Comparison of ENCODE assay signal across 8 mouse cellular contexts in genomic region chr7:135605002-135605803, GRCm38 (mm10).
DNase-seq lines count a peak whose midpoint lies in the region; ATAC-seq lines count a peak whose summit lies in the region.

No protein-coding gene starts in this region.

- ATAC-seq in liver, embryonic 12.5 days = peak; percentile 52
- ATAC-seq in stomach, embryonic 14.5 days (ENCODE audit: insufficient number of reproducible peaks, insufficient read depth, low FRiP score, low read depth) = peak; percentile 82; the same call in 1 of the 2 replicates

- WGBS in liver, embryonic 12.5 days (ENCODE audit: insufficient replicate concordance) = 41% methylated on average over 15 of the region's 15 CpGs
- 46% methylated on average over 15 of the region's 15 CpGs for WGBS in stomach, embryonic 14.5 days

- H3K4me1 ChIP-seq in liver, embryonic 12.5 days = peaks cover 92% of the 10 kb centered on the region
- H3K4me1 ChIP-seq in stomach, embryonic 14.5 days (ENCODE audit: control insufficient read depth, insufficient read depth, low read length) = peaks cover 4% of the 10 kb centered on the region; the same call in 1 of the 2 replicates

- no peaks in the 10 kb centered on the region for H3K36me3 ChIP-seq in liver, embryonic 12.5 days
- no peaks in the 10 kb centered on the region for H3K36me3 ChIP-seq in stomach, embryonic 14.5 days (ENCODE audit: control insufficient read depth, insufficient read depth, low read length)

- H3K4me3 ChIP-seq in liver, embryonic 12.5 days = peak overlapping the region; percentile 18; the same call in 1 of the 2 replicates
- no peak overlapping the region for H3K4me3 ChIP-seq in stomach, embryonic 14.5 days (ENCODE audit: low read depth, low read length)

- H3K9me3 ChIP-seq in liver, embryonic 12.5 days (replicated peaks) = no peaks in the 10 kb centered on the region
- no peaks in the 10 kb centered on the region for H3K9me3 ChIP-seq in stomach, embryonic 14.5 days (ENCODE audit: control insufficient read depth, low read depth, low read length)

- H3K27ac ChIP-seq in liver, embryonic 12.5 days = peak overlapping the region; percentile 62
- peak overlapping the region; percentile 58; the same call in 1 of the 2 replicates for H3K27ac ChIP-seq in stomach, embryonic 14.5 days (ENCODE audit: low read length)

- no peaks in the 10 kb centered on the region for H3K27me3 ChIP-seq in liver, embryonic 12.5 days (replicated peaks)
- H3K27me3 ChIP-seq in stomach, embryonic 14.5 days (ENCODE audit: control insufficient read depth, insufficient read depth, low read length) = no peaks in the 10 kb centered on the region

- DNase-seq in B cell, adult 2 months = peak; percentile 13 to 19
- peak; percentile 46 for DNase-seq in adrenal gland, postnatal 10 days
- DNase-seq in heart, postnatal 36 days = peak; percentile 23 to 28
- no peak for DNase-seq in gastrocnemius, postnatal 36 days
- DNase-seq in neural tube, embryonic 10.5 days (ENCODE audit: extremely low spot score, low spot score) = no peak
- no peak for DNase-seq in layer of hippocampus, adult 8-10 months (ENCODE audit: low spot score in 2 of 2)

- intact Hi-C loops in heart, postnatal 36 days (cut with DNase I) = loop anchor here (10.0 kb wide), 1 partner anchor 310 kb away; no protein-coding TSS in a partner anchor
- intact Hi-C loops in gastrocnemius, postnatal 36 days (cut with DNase I) = no loop called here

- peak overlapping the region; percentile 56 for H3K4me2 ChIP-seq in liver, embryonic 12.5 days
- H3K4me2 ChIP-seq in stomach, embryonic 14.5 days (replicated peaks; ENCODE audit: low read depth, low read length) = peak overlapping the region; percentile 18; the same call in 1 of the 2 replicates

- H3K9ac ChIP-seq in liver, embryonic 12.5 days = peak overlapping the region; percentile 46
- no peak overlapping the region for H3K9ac ChIP-seq in stomach, embryonic 14.5 days (replicated peaks; ENCODE audit: low read depth, low read length)

Comparison
In these comparisons a context has a peak if more than half of its experiments do, and no peak if none do; other contexts are left out.
1. DNase-seq: peak in B cell, adult 2 months (2 of 2), adrenal gland, postnatal 10 days (single experiment) and heart, postnatal 36 days (2 of 2); none in gastrocnemius, postnatal 36 days (0 of 2), neural tube, embryonic 10.5 days (single experiment) and layer of hippocampus, adult 8-10 months (0 of 2).